Mouse (Mus musculus) thymus, postnatal 10 days (tissue): ENCODE data around the gene Palm2.

Source experiments
- DNase-seq, 2 experiments: peaks; one replicate each; pipeline ENCODE4 v3.0.0; 2021; ENCODE audit warnings: low spot score in 2 of 2

The Palm2 gene

GRCm38 (mm10) chr4:57568268-57569068 lies 134.4 kb downstream of the Palm2 start:
- no peak for DNase-seq

GRCm38 (mm10) chr4:57569069-57569355 lies 135.0 kb downstream of the Palm2 start:
- DNase-seq = no peak

GRCm38 (mm10) chr4:57569711-57570110 lies 135.7 kb downstream of the Palm2 start:
- no peak for DNase-seq

GRCm38 (mm10) chr4:57570229-57570628 lies 136.2 kb downstream of the Palm2 start:
- no peak for DNase-seq

GRCm38 (mm10) chr4:57574181-57574580 lies 140.1 kb downstream of the Palm2 start:
- no peak for DNase-seq

GRCm38 (mm10) chr4:57574646-57575045 lies 140.6 kb downstream of the Palm2 start:
- no peak for DNase-seq

GRCm38 (mm10) chr4:57575686-57576085 lies 141.6 kb downstream of the Palm2 start:
- DNase-seq = no peak

GRCm38 (mm10) chr4:57576095-57576494 lies 142.0 kb downstream of the Palm2 start:
- DNase-seq = no peak

- no peak for DNase-seq
Measured at GRCm38 (mm10) chr4:57579683-57580082, 145.6 kb downstream of the Palm2 start.

GRCm38 (mm10) chr4:57585281-57585800 lies 151.3 kb downstream of the Palm2 start:
- DNase-seq = no peak

GRCm38 (mm10) chr4:57586933-57587658 lies 153.0 kb downstream of the Palm2 start:
- no peak for DNase-seq

- no peak for DNase-seq
Measured at GRCm38 (mm10) chr4:57588356-57588755, 154.3 kb downstream of the Palm2 start.

- no peak for DNase-seq
Measured at GRCm38 (mm10) chr4:57592751-57593150, 158.7 kb downstream of the Palm2 start.

- DNase-seq = no peak
Measured at GRCm38 (mm10) chr4:57599946-57600345, 165.9 kb downstream of the Palm2 start.

- DNase-seq = no peak
Measured at GRCm38 (mm10) chr4:57600685-57601457, 166.8 kb downstream of the Palm2 start.

GRCm38 (mm10) chr4:57601458-57601835 lies 167.4 kb downstream of the Palm2 start:
- no peak for DNase-seq

GRCm38 (mm10) chr4:57601903-57602617 lies 168.0 kb downstream of the Palm2 start:
- DNase-seq = no peak

GRCm38 (mm10) chr4:57606258-57606657 lies 172.2 kb downstream of the Palm2 start:
- no peak for DNase-seq

GRCm38 (mm10) chr4:57607247-57607942 lies 173.3 kb downstream of the Palm2 start:
- DNase-seq = peak; percentile 14 to 58

GRCm38 (mm10) chr4:57611303-57612077 lies 177.4 kb downstream of the Palm2 start:
- DNase-seq = no peak
